Mouse (Mus musculus) gastrocnemius, postnatal 14 days (tissue): ENCODE measurements around the gene Hhipl1. TPM values are rescaled to one million over a fixed set of nuclear protein-coding genes. Genes with fewer than 3 reads are reported as not detected.
A peak's percentile ranks its signal among the peaks of the same experiment; 100 is the strongest.

Experiments
- DNase-seq: peaks from one replicate; pipeline ENCODE4 v3.0.0; 2021; ENCODE audit warnings: mixed read lengths
- intact Hi-C: fragments of 180-260 bp; cut with DNase I; formaldehyde crosslinking; loops from one replicate; pipeline ENCODE4 v1.15.1; 2025; ENCODE audit warnings: low total_unique reads
- total RNA-seq, 2 experiments: library from RNA; stranded (reverse); gene quantifications; 2 replicates each; pipeline ENCODE4 v1.2.3; 2021

Gene Hhipl1
- total RNA-seq, 2 experiments from 2014 or later, result 0.55 to 1.2 TPM

DNA sequence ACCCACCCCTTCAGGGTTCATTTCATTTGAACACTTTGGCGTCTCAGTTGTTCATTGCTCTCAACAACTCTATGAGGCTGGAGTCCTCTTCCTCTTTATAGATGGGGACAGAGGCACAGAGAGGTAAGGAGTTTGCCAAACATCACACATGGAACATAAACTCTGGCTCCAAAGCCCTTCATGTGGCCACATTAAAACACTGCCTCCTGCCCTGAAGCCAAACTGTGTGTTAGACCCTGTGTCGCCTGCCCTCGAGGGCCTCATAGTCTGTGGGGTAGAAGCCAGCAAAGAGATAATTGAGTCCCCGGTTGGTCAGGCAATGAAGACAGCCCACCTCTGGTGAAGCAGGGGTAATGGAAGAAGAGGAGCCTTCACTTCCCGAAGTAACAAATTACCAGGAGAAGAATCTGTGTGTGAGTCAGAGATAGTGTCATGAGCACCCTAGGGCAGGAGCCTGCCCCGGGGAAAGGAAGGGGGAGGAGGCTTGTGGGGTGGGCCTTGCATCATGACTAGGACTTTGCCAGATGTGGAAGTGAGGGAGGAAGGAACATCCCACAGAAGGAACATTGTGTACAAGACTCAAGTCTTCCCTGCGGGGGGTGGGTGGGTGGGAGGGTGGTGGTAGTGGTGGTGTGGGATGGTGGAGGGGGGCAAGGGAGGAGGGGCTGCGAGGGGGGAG lies 3.2 kb downstream of the Hhipl1 start:
- intact Hi-C loops, result no loop called here
- DNase-seq, result peak; percentile 47

DNA sequence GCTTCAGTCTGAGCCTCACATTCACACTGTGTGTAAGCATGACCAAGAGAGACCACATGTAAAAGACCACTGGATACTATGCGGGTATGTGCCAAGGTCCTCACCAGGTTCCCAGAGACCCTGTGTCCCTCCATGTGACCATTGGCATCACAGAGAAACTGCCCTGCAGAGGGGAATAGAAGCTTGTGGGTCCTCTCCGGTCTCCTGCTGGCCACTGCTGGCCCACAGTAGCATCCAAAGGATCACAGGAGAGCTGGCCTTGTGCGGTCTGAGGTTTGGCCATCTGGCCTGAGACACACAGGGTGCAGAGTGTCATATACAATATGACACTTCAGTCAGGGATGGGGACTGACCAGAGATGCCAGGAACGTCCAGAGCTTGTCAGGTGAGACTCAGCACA lies 4.0 kb downstream of the Hhipl1 start:
- DNase-seq, result no peak
- intact Hi-C loops, result no loop called here

- DNase-seq, result no peak
- intact Hi-C loops, result no loop called here
Observed at GRCm38 (mm10) chr12:108310456-108311027, 4.5 kb downstream of the Hhipl1 start.

DNA sequence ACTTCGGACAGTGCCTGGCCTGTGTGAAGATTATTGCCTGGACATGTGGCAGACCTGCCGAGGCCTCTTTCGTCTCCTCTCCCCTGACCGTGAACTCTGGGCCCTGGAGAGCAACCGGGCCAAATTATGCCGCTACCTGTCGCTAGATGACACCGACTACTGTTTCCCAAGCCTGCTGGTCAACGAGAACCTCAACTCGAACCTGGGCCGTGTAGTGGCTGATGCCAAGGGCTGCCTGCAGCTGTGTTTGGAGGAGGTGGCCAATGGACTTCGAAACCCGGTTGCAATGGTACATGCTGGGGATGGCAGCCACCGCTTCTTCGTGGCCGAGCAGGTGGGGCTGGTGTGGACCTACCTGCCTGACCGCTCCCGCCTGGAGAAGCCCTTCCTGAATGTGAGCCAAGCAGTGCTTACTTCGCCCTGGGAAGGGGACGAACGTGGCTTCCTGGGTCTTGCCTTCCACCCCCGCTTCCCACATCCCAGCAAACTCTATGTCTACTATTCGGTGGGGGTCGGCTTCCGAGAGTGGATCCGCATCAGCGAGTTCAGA lies 5.7 kb downstream of the Hhipl1 start:
- DNase-seq, result no peak
- intact Hi-C loops, result no loop called here

- intact Hi-C loops, result no loop called here
- no peak for DNase-seq
Observed at GRCm38 (mm10) chr12:108312432-108312851, 6.4 kb downstream of the Hhipl1 start.

DNA sequence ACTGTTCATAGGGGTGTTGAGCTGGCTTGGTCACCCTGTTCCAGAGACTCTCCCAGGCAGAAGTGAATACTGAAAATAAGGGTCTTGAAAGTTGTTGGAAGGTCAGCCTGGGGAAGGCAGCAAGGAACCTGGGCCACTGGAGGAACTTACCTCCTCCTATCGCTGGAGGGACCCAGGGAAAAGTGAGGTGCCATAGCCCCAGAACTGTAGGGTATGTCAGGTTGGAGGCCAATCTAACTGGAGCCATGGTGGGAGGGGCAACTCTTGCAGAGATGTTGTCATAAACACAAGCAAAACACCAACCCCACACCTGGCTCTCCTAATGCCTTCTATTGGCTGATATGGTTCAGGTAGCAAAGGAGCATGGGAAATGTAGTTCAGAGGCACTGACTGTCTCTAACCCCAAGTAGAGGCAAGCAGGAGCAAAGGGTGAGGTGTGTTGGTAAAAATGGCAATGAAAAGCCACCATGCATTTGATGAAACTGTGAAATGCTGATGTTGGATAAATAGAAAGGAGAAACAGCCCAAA lies 7.2 kb downstream of the Hhipl1 start:
- DNase-seq, result no peak
- intact Hi-C loops, result no loop called here

- DNase-seq, result no peak
- intact Hi-C loops, result no loop called here
Observed at GRCm38 (mm10) chr12:108315818-108316217, 9.7 kb downstream of the Hhipl1 start.

DNA sequence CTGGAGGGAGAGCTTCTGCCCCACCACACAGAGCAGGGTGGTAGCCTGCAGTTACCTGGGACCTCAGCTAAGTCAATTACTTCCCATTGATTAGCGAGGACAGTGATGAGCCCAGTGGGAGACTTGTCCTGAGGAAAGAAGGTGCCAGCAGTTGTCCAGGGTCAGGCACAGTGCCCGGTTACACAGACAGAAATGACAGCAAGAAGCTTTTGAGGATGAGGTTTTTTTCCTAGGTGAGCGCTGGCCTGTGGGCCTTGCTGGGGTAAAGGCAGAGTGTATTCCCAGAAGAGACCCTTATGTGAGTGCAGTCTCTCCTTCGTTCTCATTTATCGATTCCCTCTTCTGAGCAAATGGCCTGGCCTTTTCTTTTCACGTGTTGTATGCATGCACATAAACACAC lies 10.6 kb downstream of the Hhipl1 start:
- intact Hi-C loops, result no loop called here
- no peak for DNase-seq

DNA sequence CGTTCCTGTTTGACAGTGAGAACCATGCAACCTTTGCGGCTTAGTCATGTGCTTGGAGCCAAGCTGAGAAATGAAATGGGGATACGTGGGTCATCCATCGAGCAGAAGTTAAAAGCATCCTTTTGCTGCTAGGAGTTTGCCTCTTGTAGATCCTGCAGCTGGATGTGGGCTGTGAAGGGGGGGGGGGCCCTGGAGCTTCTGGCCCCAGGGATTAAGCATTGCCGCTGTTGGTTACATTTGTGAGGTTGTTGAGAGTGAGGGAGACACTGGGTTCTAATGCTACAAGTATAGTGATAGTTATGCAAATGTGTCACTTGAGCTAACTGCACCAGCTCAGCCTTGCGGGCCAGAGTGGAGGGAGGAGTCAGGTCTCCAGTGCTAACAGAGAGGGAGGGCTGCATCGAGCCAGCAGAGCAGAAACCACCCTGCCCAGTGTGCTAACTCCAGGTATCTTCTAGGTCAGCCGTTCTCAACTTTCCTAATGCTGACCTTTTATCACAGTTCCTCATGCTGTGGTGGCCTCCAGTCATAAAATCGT lies 11.2 kb downstream of the Hhipl1 start:
- no peak for DNase-seq
- intact Hi-C loops, result no loop called here

GRCm38 (mm10) chr12:108317826-108318430 lies 11.9 kb downstream of the Hhipl1 start:
- intact Hi-C loops, result no loop called here
- no peak for DNase-seq

DNA sequence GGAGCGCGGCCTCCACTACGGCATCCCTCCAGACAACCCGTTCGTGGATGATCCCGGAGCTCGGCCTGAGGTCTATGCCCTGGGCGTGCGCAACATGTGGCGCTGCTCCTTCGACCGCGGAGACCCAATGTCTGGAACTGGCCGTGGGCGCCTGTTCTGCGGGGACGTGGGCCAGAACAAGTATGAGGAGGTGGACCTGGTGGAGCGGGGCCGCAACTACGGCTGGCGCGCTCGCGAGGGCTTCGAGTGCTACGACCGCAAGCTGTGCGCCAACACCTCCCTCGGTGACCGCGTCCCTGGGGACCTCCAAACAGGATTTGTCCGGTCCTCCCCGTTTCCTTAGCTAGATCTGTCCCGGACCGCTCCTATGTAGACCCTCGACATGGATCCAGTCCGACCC lies 12.4 kb downstream of the Hhipl1 start:
- intact Hi-C loops, result no loop called here
- DNase-seq, result no peak

GRCm38 (mm10) chr12:108320096-108320495 lies 14.0 kb downstream of the Hhipl1 start:
- intact Hi-C loops, result no loop called here

DNA sequence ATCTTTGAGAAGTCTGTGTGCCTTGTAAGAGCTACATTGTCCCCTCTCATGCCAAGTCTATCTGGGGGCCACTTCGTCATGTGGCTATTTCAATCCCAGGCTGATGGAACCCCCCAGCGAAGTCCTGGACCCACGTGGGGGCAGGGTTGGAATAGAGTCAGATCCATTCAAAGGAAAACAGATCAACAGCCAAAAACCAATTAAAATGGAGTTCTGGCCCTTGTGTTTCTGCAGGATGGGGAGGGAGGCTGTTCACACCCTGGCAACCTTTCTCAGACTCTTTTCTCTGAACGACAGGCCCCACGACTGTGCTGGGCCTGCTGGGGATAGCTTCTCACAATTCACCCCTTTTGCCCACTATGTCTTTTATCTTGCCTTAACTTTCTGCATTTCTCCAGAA lies 20.3 kb downstream of the Hhipl1 start:
- DNase-seq, result no peak
- intact Hi-C loops, result no loop called here

More at GRCm38 (mm10) chr12:108320096-108320495, 14.0 kb downstream of the Hhipl1 start:
- DNase-seq, result no peak

- DNase-seq, result no peak
Observed at GRCm38 (mm10) chr12:108327889-108328491, 21.9 kb downstream of the Hhipl1 start.

DNA sequence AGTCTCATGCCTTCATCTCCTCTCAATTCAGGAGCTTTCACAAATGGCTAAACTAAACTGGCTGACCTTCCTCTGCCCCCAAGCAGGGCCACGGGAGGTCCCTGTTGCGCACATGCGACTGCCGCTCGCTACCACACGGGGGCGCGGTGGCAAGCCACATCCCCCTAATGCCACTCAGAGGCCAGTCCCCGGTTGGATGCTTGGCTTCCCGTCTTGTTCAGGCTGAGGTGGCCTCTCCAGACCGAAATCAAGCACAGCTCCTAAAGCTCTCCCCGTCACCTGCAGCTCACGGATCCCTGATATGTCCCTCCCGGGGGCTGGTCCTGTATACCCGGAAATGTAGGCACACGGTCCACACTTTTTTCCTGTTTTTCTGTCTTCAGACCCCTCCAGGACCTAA lies 27.0 kb downstream of the Hhipl1 start:
- DNase-seq, result peak; percentile 90
- intact Hi-C loops, result loop anchor here (10.0 kb wide), 1 partner anchor 162 kb away; no protein-coding TSS in a partner anchor

More at GRCm38 (mm10) chr12:108327889-108328491, 21.9 kb downstream of the Hhipl1 start:
- intact Hi-C loops, result no loop called here

DNA sequence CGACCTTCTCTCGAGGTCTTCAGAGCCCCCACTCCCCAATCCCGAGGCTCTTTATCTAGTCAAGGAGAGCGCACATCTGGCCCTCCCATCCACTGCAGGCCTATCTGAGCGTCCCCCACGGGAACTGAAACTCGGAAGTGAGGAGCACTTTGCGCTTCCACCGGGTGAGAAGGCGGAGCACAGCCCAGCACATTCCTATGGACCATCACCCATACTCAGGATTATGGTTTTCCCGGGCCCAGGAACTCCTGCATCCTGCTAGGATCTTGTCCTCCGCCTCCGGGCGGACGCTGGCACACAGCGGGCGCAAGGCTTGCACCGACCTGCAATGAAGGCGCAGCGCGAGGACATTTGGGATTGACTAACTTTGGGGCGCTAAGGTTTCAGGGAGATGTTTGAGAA lies 27.4 kb downstream of the Hhipl1 start:
- intact Hi-C loops, result loop anchor here (10.0 kb wide), 1 partner anchor 161 kb away; no protein-coding TSS in a partner anchor
- DNase-seq, result no peak

DNA sequence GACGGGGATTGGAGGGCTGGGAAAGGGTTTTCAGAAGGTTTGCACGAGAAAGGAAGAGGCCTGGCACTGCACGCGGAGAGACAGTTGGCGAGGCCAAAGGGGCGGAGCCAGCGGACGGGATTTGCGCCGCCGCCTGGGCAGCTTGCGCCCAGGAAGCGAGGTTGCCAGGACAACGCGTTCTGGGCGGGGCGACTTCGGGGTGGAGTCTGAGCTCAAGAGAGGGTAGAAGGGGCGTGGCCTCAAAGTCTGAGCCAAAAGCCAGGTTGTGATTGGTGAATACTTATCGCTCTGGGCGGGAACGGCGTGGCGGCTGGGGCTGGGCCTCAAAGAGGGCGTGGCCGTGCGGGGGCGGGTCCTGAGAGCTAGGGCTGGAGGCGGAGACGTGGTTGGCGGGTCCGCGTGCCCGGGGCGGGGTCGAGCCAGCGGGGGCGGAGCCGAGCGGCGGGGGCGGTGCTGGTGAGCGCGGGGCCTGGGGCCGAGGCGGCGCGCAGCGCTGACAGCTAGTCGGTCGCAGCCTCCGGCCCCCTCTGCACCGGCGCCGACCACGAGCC lies 27.9 kb downstream of the Hhipl1 start, which contains the start of gene Cyp46a1:
Gene Cyp46a1, plus strand, starts transcription at position 487 of the 551 bp plus-strand sequence.
- intact Hi-C loops, result loop anchor here (10.0 kb wide), 1 partner anchor 161 kb away; no protein-coding TSS in a partner anchor
- peak; percentile 100 for DNase-seq

- intact Hi-C loops, result loop anchor here (10.0 kb wide), 1 partner anchor 160 kb away; no protein-coding TSS in a partner anchor
Observed at GRCm38 (mm10) chr12:108334529-108334928, 28.5 kb downstream of the Hhipl1 start.

GRCm38 (mm10) chr12:108338572-108339190 lies 32.6 kb downstream of the Hhipl1 start:
- intact Hi-C loops, result loop anchor here (10.0 kb wide), 1 partner anchor 156 kb away; no protein-coding TSS in a partner anchor
- no peak for DNase-seq

More at GRCm38 (mm10) chr12:108334529-108334928, 28.5 kb downstream of the Hhipl1 start:
- DNase-seq, result no peak
